Mouse (Mus musculus): ENCODE measurements around the gene Ifna5.
"Not testable (repeated sequence)": the region's sequence is repeated elsewhere in the genome, so short reads cannot be mapped to it uniquely, and the experiment has no call there.

- TF ChIP-seq CTCF (IDR thresholded peaks at IDR 0.05; ENCODE audit: borderline replicate concordance, insufficient read depth, low read depth, low read length); POLR2A (IDR thresholded peaks at IDR 0.05; ENCODE audit: borderline replicate concordance, insufficient read depth, low read length): not testable (repeated sequence)
These were observed 36.0 kb upstream of the Ifna5 start, which contains the start of gene Gm13285 for GRCm38 (mm10) chr4:88799365-88799764.

All from cerebellum, adult 2 months (tissue).